25 mouse cellular contexts compared by ENCODE assay signal in the genomic region with DNA sequence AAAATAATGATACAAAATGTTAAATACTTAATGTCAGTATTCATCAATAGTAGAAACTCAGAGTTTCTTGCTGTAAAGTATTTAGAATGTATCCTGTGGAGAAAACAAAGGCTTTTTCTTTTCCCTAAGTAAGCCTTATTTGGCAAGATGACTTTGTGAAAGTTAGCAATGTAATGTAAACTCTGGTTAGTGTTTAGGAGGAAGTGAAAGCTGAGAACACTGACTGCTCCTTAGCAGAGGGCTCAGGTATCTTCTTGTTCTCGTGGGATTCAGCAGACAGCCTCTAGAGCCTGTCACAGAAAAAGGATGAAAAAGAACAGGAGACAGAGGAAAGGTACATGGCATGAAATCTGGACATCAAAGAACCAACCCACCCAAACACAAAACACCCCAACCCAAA.
"Had no signal": no experiment of that assay in that cellular context is flagged by ENCODE, and none has a peak within 500 bp of the region (broad histone marks: within the 10 kb centered on the region; RNA-seq: fewer than 3 reads in every experiment).

No protein-coding gene starts in this region.

- ATAC-seq: hindbrain, embryonic 16.5 days; inflammation-experienced regulatory T-cells, adult 6 months; intestine, embryonic 15.5 days; intestine, postnatal 0 days; liver, embryonic 12.5 days had no signal

- H3K27me3 ChIP-seq: heart, embryonic 12.5 days; hindbrain, embryonic 12.5 days; intestine, embryonic 15.5 days; limb, embryonic 13.5 days; limb, embryonic 15.5 days; liver, embryonic 12.5 days had no signal

- H3K4me3 ChIP-seq: heart, embryonic 10.5 days; heart, embryonic 12.5 days; hindbrain, embryonic 10.5 days; hindbrain, embryonic 12.5 days; intestine, embryonic 15.5 days; limb, embryonic 13.5 days; limb, embryonic 15.5 days; liver, embryonic 12.5 days had no signal

- H3K27ac ChIP-seq: heart, embryonic 10.5 days; hindbrain, embryonic 10.5 days; hindbrain, embryonic 12.5 days; hindbrain, embryonic 14.5 days; intestine, embryonic 15.5 days; limb, embryonic 13.5 days; limb, embryonic 15.5 days; liver, embryonic 12.5 days had no signal

- H3K36me3 ChIP-seq: intestine, embryonic 15.5 days had no signal

- H3K9ac ChIP-seq: heart, embryonic 12.5 days; hindbrain, embryonic 12.5 days; hindbrain, embryonic 14.5 days; intestine, embryonic 15.5 days; limb, embryonic 13.5 days; limb, embryonic 15.5 days; liver, embryonic 12.5 days had no signal

- H3K9me3 ChIP-seq: heart, embryonic 10.5 days; heart, embryonic 12.5 days; hindbrain, embryonic 10.5 days; hindbrain, embryonic 12.5 days; intestine, embryonic 15.5 days; limb, embryonic 13.5 days; limb, embryonic 15.5 days; liver, embryonic 12.5 days had no signal

- H3K4me1 ChIP-seq: heart, embryonic 10.5 days; heart, embryonic 12.5 days; hindbrain, embryonic 10.5 days; hindbrain, embryonic 12.5 days; intestine, embryonic 15.5 days; limb, embryonic 13.5 days; limb, embryonic 15.5 days had no signal

- DNase-seq: gastrocnemius, postnatal 14 days; gastrocnemius, postnatal 36 days; heart, adult 18-20 months; heart, postnatal 10 days; heart, postnatal 4 days; kidney, adult 18-20 months; kidney, adult 8-10 months; kidney, postnatal 10 days; kidney, postnatal 25 days; kidney, postnatal 4 days; layer of hippocampus, adult 9-11 months; layer of hippocampus, postnatal 36 days; left cerebral cortex, postnatal 4 days had no signal

- H3K4me2 ChIP-seq: heart, embryonic 12.5 days; hindbrain, embryonic 12.5 days; hindbrain, embryonic 14.5 days; intestine, embryonic 15.5 days; limb, embryonic 13.5 days; limb, embryonic 15.5 days; liver, embryonic 12.5 days had no signal
